ENCODE assay signal across 28 mouse cellular contexts in genomic region chr8:106592458-106592857, GRCm38 (mm10). TPM values are rescaled to one million over a fixed set of nuclear protein-coding genes. Genes with fewer than 3 reads are reported as not detected.
A peak's percentile ranks its signal among the peaks of the same experiment; 100 is the strongest.
DNase-seq lines count a peak whose midpoint lies in the region; ATAC-seq and TF ChIP-seq lines count a peak whose summit lies in the region.
"Had no signal": no experiment of that assay in that cellular context is flagged by ENCODE, and none has a peak within 500 bp of the region (broad histone marks: within the 10 kb centered on the region; RNA-seq: fewer than 3 reads in every experiment).

No protein-coding gene starts in this region.

- no peaks in the 10 kb centered on the region for H3K4me1 ChIP-seq in intestine, embryonic 14.5 days (replicated peaks; ENCODE audit: control insufficient read depth, insufficient read depth, low read length)
- H3K4me1 ChIP-seq in intestine, embryonic 16.5 days (ENCODE audit: control insufficient read depth, insufficient read depth, low read length), result 0 out of 2 replicates have a peak, but pooled peaks cover 6% of the 10 kb centered on the region
- peaks cover 19% of the 10 kb centered on the region for H3K4me1 ChIP-seq in small intestine, adult 2 months (ENCODE audit: control insufficient read depth, insufficient read depth, insufficient read length, low read length)
- H3K4me1 ChIP-seq in midbrain, embryonic 16.5 days (ENCODE audit: control insufficient read depth, insufficient read depth, low read length), result no peaks in the 10 kb centered on the region
- H3K4me1 ChIP-seq: embryonic facial prominence, embryonic 13.5 days; embryonic facial prominence, embryonic 15.5 days had no signal

- no peak overlapping the region for H3K9ac ChIP-seq in intestine, embryonic 14.5 days (ENCODE audit: low read length)
- H3K9ac ChIP-seq in intestine, embryonic 16.5 days (ENCODE audit: low read depth, low read length), result no peak overlapping the region
- no peak overlapping the region for H3K9ac ChIP-seq in midbrain, embryonic 16.5 days (ENCODE audit: low read depth, low read length)
- H3K9ac ChIP-seq: embryonic facial prominence, embryonic 13.5 days; embryonic facial prominence, embryonic 15.5 days; forebrain, embryonic 12.5 days had no signal

- TF ChIP-seq CTCF in small intestine, adult 2 months (IDR thresholded peaks at IDR 0.05; ENCODE audit: extremely low read depth, insufficient read length, insufficient replicate concordance, low read depth, low read length), result no peak

- H3K4me2 ChIP-seq in intestine, embryonic 14.5 days (ENCODE audit: low read length), result no peak overlapping the region
- no peak overlapping the region for H3K4me2 ChIP-seq in intestine, embryonic 16.5 days (ENCODE audit: low read depth, low read length)
- H3K4me2 ChIP-seq in midbrain, embryonic 16.5 days (ENCODE audit: low read length), result no peak overlapping the region
- H3K4me2 ChIP-seq: embryonic facial prominence, embryonic 13.5 days; embryonic facial prominence, embryonic 15.5 days; forebrain, embryonic 12.5 days had no signal

- no peaks in the 10 kb centered on the region for H3K27me3 ChIP-seq in intestine, embryonic 14.5 days (replicated peaks; ENCODE audit: control insufficient read depth, insufficient read depth, low read length)
- no peaks in the 10 kb centered on the region for H3K27me3 ChIP-seq in intestine, embryonic 16.5 days (replicated peaks; ENCODE audit: control insufficient read depth, insufficient read depth, low read length)
- H3K27me3 ChIP-seq in small intestine, adult 2 months (ENCODE audit: control insufficient read depth, insufficient read depth, low read length), result no peaks in the 10 kb centered on the region
- H3K27me3 ChIP-seq in midbrain, embryonic 16.5 days (ENCODE audit: control insufficient read depth, insufficient read depth, low read depth, low read length), result no peaks in the 10 kb centered on the region
- H3K27me3 ChIP-seq: CH12.LX; embryonic facial prominence, embryonic 13.5 days; embryonic facial prominence, embryonic 15.5 days; forebrain, embryonic 12.5 days; Patski had no signal

- TF ChIP-seq POLR2A in small intestine, adult 2 months (IDR thresholded peaks at IDR 0.05; ENCODE audit: low read depth, low read length), result no peak

- WGBS in intestine, embryonic 14.5 days, result 49% methylated on average over 3 of the region's 3 CpGs
- WGBS in intestine, embryonic 16.5 days, result 45% methylated on average over 3 of the region's 3 CpGs
- 13% methylated on average over 3 of the region's 3 CpGs for WGBS in small intestine, adult 2 months
- WGBS in midbrain, embryonic 16.5 days, result 79% methylated on average over 3 of the region's 3 CpGs

- H3K36me3 ChIP-seq in intestine, embryonic 14.5 days (ENCODE audit: control insufficient read depth, insufficient read depth, low read length), result no peaks in the 10 kb centered on the region
- H3K36me3 ChIP-seq in intestine, embryonic 16.5 days (ENCODE audit: control insufficient read depth, insufficient read depth, low read length), result no peaks in the 10 kb centered on the region
- H3K36me3 ChIP-seq in small intestine, adult 2 months (ENCODE audit: control insufficient read depth, insufficient read depth, low read length), result no peaks in the 10 kb centered on the region
- H3K36me3 ChIP-seq in midbrain, embryonic 16.5 days (ENCODE audit: control insufficient read depth, insufficient read depth, low read length), result no peaks in the 10 kb centered on the region
- H3K36me3 ChIP-seq: embryonic facial prominence, embryonic 13.5 days; embryonic facial prominence, embryonic 15.5 days; forebrain, embryonic 10.5 days; forebrain, embryonic 12.5 days; G1E had no signal

- no peak overlapping the region for H3K27ac ChIP-seq in intestine, embryonic 14.5 days (ENCODE audit: low read depth)
- H3K27ac ChIP-seq in intestine, embryonic 16.5 days (ENCODE audit: low read length), result peak overlapping the region; percentile 51; the same call in 1 of the 2 replicates
- H3K27ac ChIP-seq in small intestine, adult 2 months (ENCODE audit: insufficient read depth, low read depth, low read length), result peak overlapping the region; percentile 35; the same call in 1 of the 2 replicates
- no peak overlapping the region for H3K27ac ChIP-seq in midbrain, embryonic 16.5 days (ENCODE audit: low read length)
- H3K27ac ChIP-seq: embryonic facial prominence, embryonic 13.5 days; embryonic facial prominence, embryonic 15.5 days; forebrain, embryonic 10.5 days; forebrain, embryonic 12.5 days had no signal

- H3K9me3 ChIP-seq in intestine, embryonic 14.5 days (ENCODE audit: control insufficient read depth, low read length), result no peaks in the 10 kb centered on the region
- H3K9me3 ChIP-seq in intestine, embryonic 16.5 days (ENCODE audit: control insufficient read depth, low read length), result no peaks in the 10 kb centered on the region
- no peaks in the 10 kb centered on the region for H3K9me3 ChIP-seq in midbrain, embryonic 16.5 days (replicated peaks; ENCODE audit: control insufficient read depth, low read length, poor library complexity, severe bottlenecking)
- H3K9me3 ChIP-seq: embryonic facial prominence, embryonic 13.5 days; embryonic facial prominence, embryonic 15.5 days; forebrain, embryonic 10.5 days; forebrain, embryonic 12.5 days; G1E had no signal

- H3K4me3 ChIP-seq in intestine, embryonic 14.5 days (ENCODE audit: low read depth, low read length), result no peak overlapping the region
- H3K4me3 ChIP-seq in intestine, embryonic 16.5 days (ENCODE audit: low read length), result no peak overlapping the region
- no peak overlapping the region for H3K4me3 ChIP-seq in small intestine, adult 2 months (ENCODE audit: low read depth, low read length)
- no peak overlapping the region for H3K4me3 ChIP-seq in midbrain, embryonic 16.5 days (ENCODE audit: low read depth, low read length)
- H3K4me3 ChIP-seq: embryonic facial prominence, embryonic 13.5 days; embryonic facial prominence, embryonic 15.5 days; erythroblast, embryonic 14.5 days; forebrain, embryonic 10.5 days; forebrain, embryonic 12.5 days had no signal

- no peak for DNase-seq in intestine, embryonic 14.5 days (ENCODE audit: low spot score)
- DNase-seq in layer of hippocampus, adult 11-12 months (ENCODE audit: low spot score), result no peak
- no peak for DNase-seq in cerebellum, adult 18-20 months
- DNase-seq: adrenal gland, adult 8-10 months; adrenal gland, postnatal 14 days; adrenal gland, postnatal 36 days; B cell, adult 2 months; cerebellum, adult 11-12 months; cerebellum, adult 8-10 months; cerebellum, adult 9-11 months; cerebellum, postnatal 14 days; cerebellum, postnatal 36 days; embryo, embryonic 11 days had no signal

- peak; percentile 66; the same call in 1 of the 2 replicates for ATAC-seq in intestine, embryonic 14.5 days (replicated peaks; ENCODE audit: low FRiP score, low TSS enrichment, low read depth)
- peak; percentile 54; the same call in 1 of the 2 replicates for ATAC-seq in intestine, embryonic 16.5 days
- no peak for ATAC-seq in midbrain, embryonic 16.5 days
- ATAC-seq: activated CD4-positive, CD25-positive, alpha-beta regulatory T cell, adult 4 months; CD4-positive, CD25-positive, alpha-beta regulatory T cell, adult 4 months; forebrain, embryonic 14.5 days; forebrain, embryonic 16.5 days; Patski had no signal

RNA-seq across cellular contexts. Expression of gene Cdh1, which starts 10.7 kb away (rescaled TPM):
- 141 and 152 TPM in 2 replicates for polyA plus RNA-seq in intestine, embryonic 14.5 days (2014; fragmentation: Nextera tagmentation; extraction: Ambion mirVana)
- 170 and 181 TPM in 2 replicates for polyA plus RNA-seq in intestine, embryonic 16.5 days (2015; fragmentation: Nextera tagmentation; extraction: Ambion mirVana)
- 88.3 and 234 TPM in 2 replicates for polyA plus RNA-seq in small intestine, adult 2 months (2012; rRNA removed)
- polyA plus RNA-seq in midbrain, embryonic 16.5 days (2015; fragmentation: Nextera tagmentation; extraction: Ambion mirVana), result 3.8 and 4.1 TPM in 2 replicates
- polyA plus RNA-seq: erythroblast, embryonic 14.5 days; G1E had no signal

RNA-seq across cellular contexts. Expression of gene Gm10073, which starts 19.2 kb away (rescaled TPM):
- polyA plus RNA-seq in intestine, embryonic 14.5 days (2014; fragmentation: Nextera tagmentation; extraction: Ambion mirVana), result 9.1 and 11.7 TPM in 2 replicates
- 8.4 and 10.6 TPM in 2 replicates for polyA plus RNA-seq in intestine, embryonic 16.5 days (2015; fragmentation: Nextera tagmentation; extraction: Ambion mirVana)
- polyA plus RNA-seq in small intestine, adult 2 months (2012; rRNA removed), result 78.0 and 81.0 TPM in 2 replicates
- polyA plus RNA-seq in midbrain, embryonic 16.5 days (2015; fragmentation: Nextera tagmentation; extraction: Ambion mirVana), result 5.9 and 6.8 TPM in 2 replicates

Comparison
In these comparisons a context has a peak if more than half of its experiments do, and no peak if none do; other contexts are left out.
1. H3K27ac ChIP-seq: peak in intestine, embryonic 16.5 days (single experiment) and small intestine, adult 2 months (single experiment); none in intestine, embryonic 14.5 days (single experiment) and midbrain, embryonic 16.5 days (single experiment).
2. RNA of gene Cdh1, which starts 10.7 kb away (polyA plus RNA-seq): 88.3 to 234 TPM in small intestine, adult 2 months, 170 to 181 TPM in intestine, embryonic 16.5 days and 141 to 152 TPM in intestine, embryonic 14.5 days; 3.8 to 4.1 TPM in midbrain, embryonic 16.5 days; every median in the first group is over 10 times any median in the second.